Mouse (Mus musculus) intestine, embryonic 15.5 days (tissue): ENCODE measurements around the gene Wwox. TPM values are rescaled to one million over a fixed set of nuclear protein-coding genes. Genes with fewer than 3 reads are reported as not detected.

Experiments
- ATAC-seq: fragments of 200-750 bp; cut with Nextera tagmentation; 2 replicates; pipeline ENCODE4 v1.8.0; 2017; ENCODE audit warnings: moderate TSS enrichment, moderate library complexity
- H3K27ac ChIP-seq: fragments of 300-500 bp; sonication (generic); 2 replicates; pipeline ENCODE4 v1.5.1; 2015; ENCODE audit warnings: mild to moderate bottlenecking, inconsistent platforms
- H3K27me3 ChIP-seq: fragments of 300-500 bp; sonication (generic); replicated peaks from 2 replicates; pipeline ENCODE4 v1.6.1; 2015; ENCODE audit warnings: inconsistent platforms
- H3K36me3 ChIP-seq: fragments of 300-500 bp; sonication (generic); 2 replicates; pipeline ENCODE4 v1.6.1; 2015; ENCODE audit warnings: inconsistent platforms
- H3K4me1 ChIP-seq: fragments of 300-500 bp; sonication (generic); replicated peaks from 2 replicates; pipeline ENCODE4 v1.6.1; 2015; ENCODE audit warnings: inconsistent platforms
- H3K4me2 ChIP-seq: fragments of 300-500 bp; sonication (generic); replicated peaks from 2 replicates; pipeline ENCODE4 v1.6.1; 2015; ENCODE audit warnings: mild to moderate bottlenecking, inconsistent platforms
- H3K4me3 ChIP-seq: fragments of 300-500 bp; sonication (generic); replicated peaks from 2 replicates; pipeline ENCODE4 v1.5.1; 2015; ENCODE audit warnings: inconsistent platforms
- H3K9ac ChIP-seq: fragments of 300-500 bp; sonication (generic); 2 replicates; pipeline ENCODE4 v1.6.1; 2015; ENCODE audit warnings: inconsistent platforms
- H3K9me3 ChIP-seq: fragments of 300-500 bp; sonication (generic); 2 replicates; pipeline ENCODE4 v1.6.1; 2016; ENCODE audit warnings: inconsistent platforms
- WGBS: fragments of 180-500 bp; shearing (Covaris S2); methylation state at CpG from one replicate; pipeline ENCODE4 v1.1.7; 2015; 5-methylcytosine and 5-hydroxymethylcytosine counted together
- polyA plus RNA-seq: library from polyadenylated mRNA; unstranded; fragments of >200 nt; fragmentation: Nextera tagmentation; extraction: Ambion mirVana; gene quantifications from 2 replicates; pipeline ENCODE4 v1.2.1, GENCODE M21; 2015

Gene Wwox
- polyA plus RNA-seq, 1 experiment from 2014 or later: 11.6 TPM

DNA sequence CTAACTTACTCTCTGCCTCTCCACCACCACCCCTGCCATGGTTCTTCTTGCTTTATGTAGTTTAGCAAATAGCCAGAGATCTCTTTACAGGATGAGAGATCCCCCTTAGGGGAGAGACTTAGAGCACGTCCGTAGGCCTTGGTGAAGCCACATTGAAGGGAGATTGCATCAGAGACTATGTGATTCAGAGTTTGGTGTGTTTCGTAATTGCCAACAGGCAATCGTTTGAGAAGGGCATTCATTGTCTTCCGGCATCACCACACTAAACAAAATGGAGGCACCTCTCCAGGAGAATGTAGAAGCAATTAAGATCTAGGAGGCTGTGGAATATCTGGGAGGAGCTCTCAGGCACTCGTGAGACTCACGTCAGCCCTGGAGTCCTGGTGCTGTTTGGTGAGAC, 408.2 kb downstream of the Wwox start:
- no peak overlapping the region for H3K27ac ChIP-seq
- no peaks in the 10 kb centered on the region for H3K27me3 ChIP-seq
- H3K9me3 ChIP-seq: no peaks in the 10 kb centered on the region
- no peak for ATAC-seq
- no peak overlapping the region for H3K4me3 ChIP-seq
- no peak overlapping the region for H3K4me2 ChIP-seq
- WGBS: 85% methylated on average over 7 of the region's 7 CpGs
- no peak overlapping the region for H3K9ac ChIP-seq
- H3K4me1 ChIP-seq: no peaks in the 10 kb centered on the region; the same call in 1 of the 2 replicates
- no peaks in the 10 kb centered on the region for H3K36me3 ChIP-seq

DNA sequence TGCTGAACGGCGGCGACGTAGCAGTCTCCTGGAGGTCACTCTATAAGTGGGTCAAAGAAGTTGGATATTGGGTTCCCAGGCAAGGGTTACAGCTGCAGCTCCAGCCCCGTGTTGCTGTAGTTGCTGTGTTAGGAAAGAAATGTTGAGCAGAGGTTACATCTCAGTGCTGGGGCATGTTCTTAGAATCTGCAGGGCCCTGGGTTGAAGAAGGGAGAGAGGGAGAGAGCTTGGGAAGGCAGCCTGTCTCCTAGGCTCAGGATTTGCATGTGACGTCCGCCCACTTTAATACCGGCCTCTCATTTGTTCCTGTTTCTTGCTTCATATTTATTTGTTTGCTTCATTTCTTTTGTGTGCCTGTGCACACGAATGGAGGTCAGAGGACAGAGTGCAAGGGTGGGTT, 410.0 kb downstream of the Wwox start:
- H3K9me3 ChIP-seq: no peaks in the 10 kb centered on the region
- no peak overlapping the region for H3K9ac ChIP-seq
- H3K27ac ChIP-seq: no peak overlapping the region
- no peaks in the 10 kb centered on the region for H3K36me3 ChIP-seq
- H3K4me2 ChIP-seq: no peak overlapping the region
- H3K4me3 ChIP-seq: no peak overlapping the region
- H3K4me1 ChIP-seq: no peaks in the 10 kb centered on the region; the same call in 1 of the 2 replicates
- H3K27me3 ChIP-seq: no peaks in the 10 kb centered on the region
- 74% methylated on average over 9 of the region's 9 CpGs for WGBS
- ATAC-seq: no peak

DNA sequence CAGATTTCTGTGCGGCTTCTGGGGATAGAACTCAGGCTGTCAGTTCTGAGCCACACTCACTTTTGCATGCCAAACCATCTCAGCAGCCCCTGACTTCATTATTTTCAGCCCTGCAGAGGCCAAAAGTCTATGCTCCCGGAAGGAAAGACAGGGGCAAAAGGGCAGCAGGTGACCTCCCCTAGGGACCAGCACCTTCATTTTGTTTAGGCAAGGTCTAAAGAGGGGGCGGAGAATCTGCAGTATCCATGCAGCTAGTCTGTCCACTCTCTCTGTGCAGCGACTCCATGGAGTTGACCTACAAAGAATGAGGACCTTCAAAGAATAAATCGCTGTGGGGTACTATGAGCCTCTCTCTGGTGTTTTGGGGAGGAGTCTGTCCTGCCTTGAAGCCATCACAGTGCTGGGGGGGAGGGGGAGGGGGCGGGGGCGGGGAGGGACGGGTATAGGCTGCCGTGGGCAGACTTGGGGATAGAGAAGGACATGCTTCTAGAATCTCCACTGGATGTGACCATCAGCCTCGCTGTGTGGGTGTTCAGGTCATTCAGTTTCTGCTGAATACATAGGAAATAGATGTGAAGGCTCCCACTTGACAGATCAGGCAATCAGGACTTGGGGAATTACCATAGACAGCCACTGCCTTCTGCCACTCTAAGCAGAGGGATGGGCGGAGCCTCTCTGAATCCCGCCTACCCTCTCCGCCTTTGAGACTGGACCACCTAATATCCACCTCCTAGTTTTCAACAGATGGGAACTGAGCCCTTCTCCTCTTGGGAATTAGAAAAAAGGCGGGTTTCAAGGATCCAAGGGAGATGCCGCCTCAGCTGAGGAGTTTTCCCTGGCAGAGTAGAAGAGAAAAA, 410.8 kb downstream of the Wwox start:
- Histone ChIP-seq H3K27ac (no peak overlapping the region), H3K4me1 (no peaks in the 10 kb centered on the region; the same call in 1 of the 2 replicates), H3K4me3 (no peak overlapping the region), H3K9ac (no peak overlapping the region), H3K4me2 (no peak overlapping the region), H3K9me3 (no peaks in the 10 kb centered on the region), H3K36me3 (no peaks in the 10 kb centered on the region), H3K27me3 (no peaks in the 10 kb centered on the region)
- WGBS: 48% methylated on average over 15 of the region's 15 CpGs
- no peak for ATAC-seq

DNA sequence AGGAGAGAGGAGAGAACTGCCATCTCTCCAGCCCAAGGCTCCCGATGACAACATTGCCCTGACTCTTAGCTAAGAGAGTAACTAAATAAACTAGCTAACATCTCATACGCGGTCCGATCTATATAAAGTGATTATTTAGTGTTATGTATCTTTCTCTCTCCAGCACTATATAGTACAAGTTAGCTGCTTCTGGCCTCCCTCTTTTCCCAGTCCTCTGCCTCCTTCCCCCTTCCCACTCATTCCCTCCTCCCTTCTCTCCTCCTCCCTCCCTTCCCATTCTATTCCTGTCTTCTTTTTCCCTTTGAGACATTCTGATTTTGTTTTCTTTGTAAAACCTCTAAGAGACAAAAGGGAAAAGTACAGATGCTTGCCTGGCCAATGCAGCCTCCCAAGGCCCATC, 414.3 kb downstream of the Wwox start:
- Histone ChIP-seq H3K27ac (no peak overlapping the region), H3K4me2 (no peak overlapping the region), H3K27me3 (no peaks in the 10 kb centered on the region), H3K36me3 (no peaks in the 10 kb centered on the region), H3K9me3 (no peaks in the 10 kb centered on the region), H3K9ac (no peak overlapping the region), H3K4me3 (no peak overlapping the region), H3K4me1 (no peaks in the 10 kb centered on the region; the same call in 1 of the 2 replicates)
- ATAC-seq: no peak
- 84% methylated on average over 4 of the region's 4 CpGs for WGBS

DNA sequence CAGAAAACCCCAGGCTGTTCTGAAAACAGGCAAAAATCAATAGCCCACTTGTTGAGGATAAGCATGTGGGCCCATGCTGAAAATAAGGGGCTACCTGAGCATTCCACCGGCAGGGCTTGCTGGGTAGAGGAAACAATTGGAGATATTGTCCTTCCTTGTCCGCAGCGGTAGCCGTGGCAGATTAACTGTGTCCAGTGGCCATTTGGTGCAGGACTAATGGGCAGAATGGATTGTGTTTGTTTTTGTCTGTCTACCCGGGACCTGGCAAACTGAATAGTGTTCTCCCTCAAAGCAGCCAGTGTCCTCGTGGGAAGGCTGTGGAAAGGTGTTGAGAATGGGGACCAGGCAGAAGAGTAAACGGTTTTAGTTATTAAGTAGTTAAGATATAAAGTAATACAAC, 416.4 kb downstream of the Wwox start:
- ATAC-seq: no peak
- 49% methylated on average over 7 of the region's 7 CpGs for WGBS
- H3K4me2 ChIP-seq: no peak overlapping the region

DNA sequence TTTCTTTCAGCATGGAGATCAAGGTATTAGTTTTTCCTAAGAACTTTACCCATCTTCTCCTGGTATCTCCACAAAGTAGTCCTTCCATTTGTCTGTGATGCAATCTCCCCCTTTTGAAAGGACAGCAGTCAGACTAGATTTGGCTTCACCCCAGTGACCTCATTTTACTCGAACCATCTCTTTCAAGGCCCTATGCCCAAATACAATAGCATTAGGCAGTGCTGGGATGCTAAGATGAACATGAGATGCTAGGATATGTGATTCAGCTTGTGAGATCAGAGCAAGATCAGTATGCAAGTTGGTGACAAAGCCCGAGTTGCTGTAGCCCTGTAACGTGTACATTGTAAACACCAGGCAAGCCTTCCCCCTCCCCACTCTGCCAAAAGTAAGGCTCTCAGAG, 426.5 kb downstream of the Wwox start:
- no peak overlapping the region for H3K9ac ChIP-seq
- no peaks in the 10 kb centered on the region for H3K4me1 ChIP-seq
- H3K36me3 ChIP-seq: no peaks in the 10 kb centered on the region
- H3K27me3 ChIP-seq: no peaks in the 10 kb centered on the region
- H3K4me3 ChIP-seq: no peak overlapping the region
- no peak for ATAC-seq
- 65% methylated on average over 3 of the region's 3 CpGs for WGBS
- no peak overlapping the region for H3K27ac ChIP-seq
- no peaks in the 10 kb centered on the region for H3K9me3 ChIP-seq
- H3K4me2 ChIP-seq: no peak overlapping the region

More for the DNA sequence above, 416.4 kb downstream of the Wwox start:
- Histone ChIP-seq H3K27ac (no peak overlapping the region), H3K9ac (no peak overlapping the region), H3K4me3 (no peak overlapping the region), H3K27me3 (no peaks in the 10 kb centered on the region), H3K4me1 (no peaks in the 10 kb centered on the region), H3K9me3 (no peaks in the 10 kb centered on the region), H3K36me3 (no peaks in the 10 kb centered on the region)

DNA sequence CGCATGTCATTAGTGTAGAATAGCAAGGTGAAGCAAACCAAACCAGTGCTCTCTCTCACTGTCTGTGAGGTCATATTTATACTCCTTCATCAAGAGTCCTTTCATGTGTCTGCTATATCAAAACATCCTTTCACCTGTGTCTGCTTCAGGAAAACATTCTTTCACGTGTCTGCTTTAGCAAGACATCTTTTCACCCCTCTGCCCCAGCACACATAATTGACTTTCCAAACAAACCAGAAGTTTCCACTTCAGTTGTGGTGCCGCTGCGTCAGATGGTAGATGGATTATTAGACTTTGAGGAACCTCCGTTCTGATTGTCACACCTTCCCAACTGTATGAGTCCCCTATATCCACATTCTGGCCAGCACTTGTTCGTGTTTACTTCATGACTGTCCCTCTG, 429.9 kb downstream of the Wwox start:
- no peak for ATAC-seq
- WGBS: 86% methylated on average over 6 of the region's 6 CpGs

DNA sequence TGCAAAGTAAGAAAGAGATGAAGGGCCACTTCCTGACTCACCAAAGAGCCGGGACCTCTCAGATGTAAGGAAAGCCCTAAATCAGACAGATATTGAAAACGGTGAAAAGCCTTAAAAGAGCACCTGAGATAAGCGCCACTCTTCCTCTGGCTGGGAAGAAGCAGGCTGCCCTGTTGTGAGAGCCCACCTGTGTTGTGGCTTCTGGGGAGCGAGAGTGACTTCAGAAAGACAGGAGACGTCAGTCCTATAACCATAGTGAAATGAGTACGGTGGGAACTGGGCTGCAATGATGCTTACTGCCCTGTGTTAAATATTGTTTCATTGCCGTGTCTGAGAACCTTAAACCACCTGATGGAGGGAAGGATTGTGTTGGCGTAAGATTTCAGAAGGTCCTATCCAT, 431.0 kb downstream of the Wwox start:
- no peak for ATAC-seq
- no peak overlapping the region for H3K4me3 ChIP-seq
- H3K9me3 ChIP-seq: no peaks in the 10 kb centered on the region
- H3K27me3 ChIP-seq: no peaks in the 10 kb centered on the region
- H3K4me1 ChIP-seq: no peaks in the 10 kb centered on the region
- no peaks in the 10 kb centered on the region for H3K36me3 ChIP-seq
- H3K27ac ChIP-seq: no peak overlapping the region
- WGBS: 89% methylated on average over 8 of the region's 8 CpGs
- no peak overlapping the region for H3K4me2 ChIP-seq
- no peak overlapping the region for H3K9ac ChIP-seq

More for the DNA sequence above, 429.9 kb downstream of the Wwox start:
- no peaks in the 10 kb centered on the region for H3K36me3 ChIP-seq
- no peaks in the 10 kb centered on the region for H3K27me3 ChIP-seq
- H3K9ac ChIP-seq: no peak overlapping the region
- no peak overlapping the region for H3K4me3 ChIP-seq
- no peaks in the 10 kb centered on the region for H3K4me1 ChIP-seq
- no peak overlapping the region for H3K27ac ChIP-seq
- no peak overlapping the region for H3K4me2 ChIP-seq
- no peaks in the 10 kb centered on the region for H3K9me3 ChIP-seq

DNA sequence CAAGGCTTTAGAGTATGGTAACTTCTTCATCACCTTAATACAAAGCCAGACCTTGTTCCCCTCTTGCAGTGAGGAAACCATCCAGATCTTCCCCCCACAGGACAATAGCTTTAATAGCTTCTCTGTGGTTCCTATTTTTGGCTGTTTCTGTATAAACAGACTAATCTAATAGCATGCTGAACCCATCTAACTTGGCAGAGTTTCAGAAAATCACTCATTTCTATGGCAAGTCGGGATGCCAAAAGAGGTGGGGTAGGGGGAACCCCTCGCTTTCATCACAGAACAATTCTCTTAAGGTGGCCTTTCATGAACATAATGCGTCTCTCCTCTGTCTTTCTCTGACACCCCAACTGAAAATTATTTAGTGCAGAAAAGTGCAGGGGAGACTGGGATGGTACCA, 433.0 kb downstream of the Wwox start:
- Histone ChIP-seq H3K4me1 (peaks cover 4% of the 10 kb centered on the region), H3K27me3 (no peaks in the 10 kb centered on the region), H3K9ac (no peak overlapping the region), H3K36me3 (no peaks in the 10 kb centered on the region), H3K4me3 (no peak overlapping the region), H3K4me2 (no peak overlapping the region), H3K9me3 (no peaks in the 10 kb centered on the region), H3K27ac (no peak overlapping the region)
- ATAC-seq: no peak
- WGBS: 51% methylated on average over 3 of the region's 3 CpGs

DNA sequence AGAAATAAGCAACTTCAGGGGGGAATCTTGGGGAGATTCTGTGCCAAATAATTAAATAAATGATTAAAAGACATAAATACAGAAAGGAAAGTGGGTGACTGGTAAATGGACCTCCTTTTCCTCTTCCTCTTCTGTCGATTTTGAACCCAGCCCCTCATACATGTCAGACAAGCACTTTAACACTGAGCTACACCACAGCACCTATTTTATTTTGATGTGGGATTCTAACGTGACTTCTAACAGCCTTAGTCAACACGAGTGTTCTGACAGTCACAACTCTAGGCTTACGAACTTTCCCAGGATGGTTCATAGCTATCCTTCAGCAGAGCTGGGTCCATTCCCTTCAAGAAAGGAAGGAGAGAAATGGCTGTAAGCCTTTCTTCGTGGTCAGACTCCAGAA, 435.7 kb downstream of the Wwox start:
- Histone ChIP-seq H3K4me1 (peaks cover 8% of the 10 kb centered on the region), H3K27ac (no peak overlapping the region), H3K36me3 (no peaks in the 10 kb centered on the region), H3K4me2 (no peak overlapping the region), H3K27me3 (no peaks in the 10 kb centered on the region), H3K9ac (no peak overlapping the region), H3K9me3 (no peaks in the 10 kb centered on the region), H3K4me3 (no peak overlapping the region)
- ATAC-seq: no peak
- 87% methylated on average over 5 of the region's 5 CpGs for WGBS

DNA sequence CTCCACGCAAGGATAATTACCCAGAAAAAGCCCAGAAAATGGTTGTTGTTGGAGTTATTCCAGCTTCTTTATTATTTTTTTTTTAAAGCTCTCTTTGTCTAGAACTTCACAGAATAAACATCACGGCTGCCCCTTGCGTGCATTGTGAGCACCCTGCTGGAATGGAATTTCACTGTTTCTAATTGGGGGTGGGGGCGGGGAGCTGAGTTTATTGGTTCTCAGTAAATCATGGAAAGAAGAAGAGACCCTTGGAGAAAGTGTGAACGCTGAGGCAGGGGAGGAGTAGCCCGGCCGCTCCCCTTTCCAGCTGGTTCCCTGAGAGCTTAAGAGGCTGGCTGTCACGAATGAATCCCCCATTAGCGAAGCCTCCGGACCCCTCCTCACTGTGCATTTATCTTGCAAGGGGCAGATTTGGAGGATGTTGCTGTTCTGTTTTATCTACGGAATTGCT, 436.7 kb downstream of the Wwox start:
- Histone ChIP-seq H3K9ac (no peak overlapping the region), H3K4me3 (no peak overlapping the region), H3K9me3 (no peaks in the 10 kb centered on the region), H3K36me3 (no peaks in the 10 kb centered on the region), H3K4me2 (peak overlapping the region; percentile 41), H3K27me3 (no peaks in the 10 kb centered on the region), H3K4me1 (peaks cover 8% of the 10 kb centered on the region), H3K27ac (peak overlapping the region; percentile 52; the same call in 1 of the 2 replicates)
- WGBS: 19% methylated on average over 11 of the region's 11 CpGs
- peak; percentile 34; the same call in 1 of the 2 replicates for ATAC-seq

DNA sequence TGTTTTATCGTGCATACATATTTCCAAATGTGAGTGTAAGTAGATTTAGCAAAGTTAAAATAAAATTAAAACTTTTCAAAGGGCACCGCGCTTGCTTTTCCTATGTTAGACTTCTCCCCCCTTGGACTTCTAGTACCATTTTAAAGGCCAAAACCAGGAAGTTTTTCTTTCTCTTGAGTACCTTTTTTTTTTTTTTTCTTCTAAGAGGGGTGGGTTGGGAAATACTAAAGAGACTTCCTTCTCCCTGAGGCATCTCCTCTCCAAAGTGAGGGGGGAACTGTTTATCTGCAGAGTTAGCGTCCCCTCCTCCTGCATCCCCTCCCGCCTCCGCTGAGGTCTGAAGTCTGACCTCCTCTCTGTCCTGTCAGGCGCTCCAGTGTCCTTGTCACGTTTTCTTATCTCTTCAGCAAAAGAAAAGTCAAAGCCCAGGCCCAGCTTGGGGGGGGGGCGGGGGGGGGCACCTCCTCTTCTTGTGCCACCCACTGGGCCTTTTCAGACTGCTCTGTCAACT, 437.3 kb downstream of the Wwox start:
- WGBS: 25% methylated on average over 9 of the region's 9 CpGs
- no peak overlapping the region for H3K4me3 ChIP-seq
- ATAC-seq: 0 out of 2 replicates have a peak, but pooled peaks have one; percentile 24

DNA sequence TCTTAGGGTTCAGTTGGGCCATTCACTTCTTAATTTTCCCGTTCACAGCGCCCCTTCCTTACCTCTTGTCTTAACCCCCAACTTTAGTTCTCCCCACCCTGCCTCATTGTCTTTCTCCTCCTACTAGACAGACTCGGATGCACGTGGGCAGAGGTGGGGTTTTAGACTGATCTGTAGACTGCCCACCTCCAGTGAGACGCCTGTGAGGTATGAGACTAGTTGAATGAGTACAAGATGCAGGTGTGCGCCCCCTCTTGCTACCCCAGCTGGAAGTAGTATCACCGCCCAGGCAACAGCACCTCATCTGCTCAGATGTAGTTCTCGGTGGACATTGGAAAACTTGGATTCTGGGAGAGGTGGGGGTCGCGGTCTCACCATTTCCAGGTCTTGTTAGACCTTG, 437.8 kb downstream of the Wwox start:
- WGBS: 87% methylated on average over 10 of the region's 10 CpGs
- Histone ChIP-seq H3K36me3 (no peaks in the 10 kb centered on the region), H3K27ac (peak overlapping the region; percentile 29; the same call in 1 of the 2 replicates), H3K4me3 (no peak overlapping the region), H3K4me2 (no peak overlapping the region), H3K27me3 (no peaks in the 10 kb centered on the region), H3K9ac (no peak overlapping the region), H3K9me3 (no peaks in the 10 kb centered on the region), H3K4me1 (peaks cover 16% of the 10 kb centered on the region)
- ATAC-seq: no peak

More for the DNA sequence above, 437.3 kb downstream of the Wwox start:
- Histone ChIP-seq H3K27ac (peak overlapping the region; percentile 52; the same call in 1 of the 2 replicates), H3K27me3 (no peaks in the 10 kb centered on the region), H3K9me3 (no peaks in the 10 kb centered on the region), H3K9ac (no peak overlapping the region), H3K4me2 (no peak overlapping the region), H3K4me1 (peaks cover 11% of the 10 kb centered on the region), H3K36me3 (no peaks in the 10 kb centered on the region)
